Mouse (Mus musculus) lung, postnatal 0 days (tissue): ENCODE measurements at regions not wholly inside any gene's neighbourhood (a gene's known extent, or its start where the extent isn't known, plus 50 kb on each side); places are given as distances from the start of the nearest gene placed in this dataset.

Experiments
- ATAC-seq: fragments of 200-750 bp; cut with Nextera tagmentation; 2 replicates; pipeline ENCODE4 v1.8.0; 2017; ENCODE audit warnings: moderate library complexity
- DNase-seq: peaks from one replicate; pipeline ENCODE4 v3.0.0-alpha.2; 2016; ENCODE audit warnings: low spot score
- H3K27ac ChIP-seq: fragments of 300-500 bp; sonication (generic); 2 replicates; pipeline ENCODE4 v1.5.1; 2014; ENCODE audit warnings: antibody characterized with exemption, mild to moderate bottlenecking, low read length, mixed read lengths
- H3K27me3 ChIP-seq: fragments of 300-500 bp; sonication (generic); replicated peaks from 2 replicates; pipeline ENCODE4 v1.6.1; 2014; ENCODE audit warnings: low read length, mixed read lengths; ENCODE audit not compliant: insufficient read depth
- H3K36me3 ChIP-seq: fragments of 300-500 bp; sonication (generic); 2 replicates; pipeline ENCODE4 v1.6.1; 2014; ENCODE audit warnings: low read length, mixed read lengths; ENCODE audit not compliant: insufficient read depth
- H3K4me1 ChIP-seq: fragments of 300-500 bp; sonication (generic); 2 replicates; pipeline ENCODE4 v1.6.1; 2014; ENCODE audit warnings: antibody characterized with exemption, low read depth, low read length, mixed read lengths; ENCODE audit not compliant: insufficient read depth
- H3K4me2 ChIP-seq: fragments of 300-500 bp; sonication (generic); replicated peaks from 2 replicates; pipeline ENCODE4 v1.6.1; 2014; ENCODE audit warnings: low read depth, mild to moderate bottlenecking, low read length, moderate library complexity, mixed read lengths
- H3K4me3 ChIP-seq: fragments of 300-500 bp; sonication (generic); 2 replicates; pipeline ENCODE4 v1.5.1; 2014; ENCODE audit warnings: low read depth, low read length
- H3K9ac ChIP-seq: fragments of 300-500 bp; sonication (generic); replicated peaks from 2 replicates; pipeline ENCODE4 v1.6.1; 2014; ENCODE audit warnings: low read depth, mild to moderate bottlenecking
- H3K9me3 ChIP-seq: fragments of 300-500 bp; sonication (generic); 2 replicates; pipeline ENCODE4 v1.6.1; 2016; ENCODE audit warnings: low read length, mixed read lengths
- CTCF ChIP-seq: IDR thresholded peaks from 2 replicates; pipeline ENCODE4 v1.5.1; 2016; ENCODE audit warnings: antibody characterized with exemption, mild to moderate bottlenecking
- EP300 ChIP-seq: IDR thresholded peaks from 2 replicates; pipeline ENCODE4 v1.6.1; 2016; ENCODE audit warnings: antibody characterized with exemption, mild to moderate bottlenecking, control low read depth
- WGBS: fragments of 180-500 bp; shearing (Covaris S2); extraction: QIAGEN DNeasy Blood & Tissue Kit; methylation state at CpG from one replicate; pipeline ENCODE4 v1.1.7; 2014; 5-methylcytosine and 5-hydroxymethylcytosine counted together

DNA sequence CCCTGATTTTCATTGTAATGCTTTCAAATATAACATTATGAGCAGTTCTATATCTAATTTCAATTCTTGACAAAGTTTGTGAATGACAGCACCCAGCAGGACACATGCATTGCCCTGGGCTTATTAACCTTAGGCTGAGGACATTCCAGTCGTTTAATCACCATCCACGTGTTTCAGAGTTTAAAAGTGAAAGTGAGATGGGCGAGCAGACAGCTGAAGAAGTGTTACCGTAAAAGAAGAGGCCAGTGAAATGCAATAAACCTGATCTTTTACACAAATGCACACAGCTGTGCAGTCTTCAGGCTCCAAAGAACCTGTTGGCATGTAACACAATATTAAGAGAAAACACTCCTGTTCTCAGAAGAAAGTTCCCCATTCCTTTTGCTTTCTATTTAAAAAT is 89.5 kb upstream of the Sema3d start:
- Histone ChIP-seq H3K9ac (no peak overlapping the region), H3K4me2 (0 out of 2 replicates have a peak overlapping the region, but pooled peaks have one; percentile 17)
- ATAC-seq: no peak

GRCm38 (mm10) chr5:12297331-12297730 is 85.9 kb upstream of the Sema3d start:
- Histone ChIP-seq H3K27ac (no peak overlapping the region), H3K36me3 (no peaks in the 10 kb centered on the region), H3K4me1 (no peaks in the 10 kb centered on the region), H3K4me3 (no peak overlapping the region), H3K27me3 (no peaks in the 10 kb centered on the region), H3K9me3 (no peaks in the 10 kb centered on the region), H3K9ac (no peak overlapping the region), H3K4me2 (no peak overlapping the region)
- TF ChIP-seq CTCF (no peak), EP300 (no peak)
- ATAC-seq (no peak), DNase-seq (no peak)
- 59% methylated on average over 2 of the region's 2 CpGs for WGBS

More for the DNA sequence above, 89.5 kb upstream of the Sema3d start:
- no peak overlapping the region for H3K4me3 ChIP-seq
- no peak overlapping the region for H3K27ac ChIP-seq
- WGBS: 29% methylated on average over 4 of the region's 4 CpGs
- TF ChIP-seq EP300 (no peak), CTCF (no peak)
- H3K9me3 ChIP-seq: no peaks in the 10 kb centered on the region
- no peaks in the 10 kb centered on the region for H3K4me1 ChIP-seq
- no peaks in the 10 kb centered on the region for H3K27me3 ChIP-seq
- no peak for DNase-seq
- no peaks in the 10 kb centered on the region for H3K36me3 ChIP-seq

DNA sequence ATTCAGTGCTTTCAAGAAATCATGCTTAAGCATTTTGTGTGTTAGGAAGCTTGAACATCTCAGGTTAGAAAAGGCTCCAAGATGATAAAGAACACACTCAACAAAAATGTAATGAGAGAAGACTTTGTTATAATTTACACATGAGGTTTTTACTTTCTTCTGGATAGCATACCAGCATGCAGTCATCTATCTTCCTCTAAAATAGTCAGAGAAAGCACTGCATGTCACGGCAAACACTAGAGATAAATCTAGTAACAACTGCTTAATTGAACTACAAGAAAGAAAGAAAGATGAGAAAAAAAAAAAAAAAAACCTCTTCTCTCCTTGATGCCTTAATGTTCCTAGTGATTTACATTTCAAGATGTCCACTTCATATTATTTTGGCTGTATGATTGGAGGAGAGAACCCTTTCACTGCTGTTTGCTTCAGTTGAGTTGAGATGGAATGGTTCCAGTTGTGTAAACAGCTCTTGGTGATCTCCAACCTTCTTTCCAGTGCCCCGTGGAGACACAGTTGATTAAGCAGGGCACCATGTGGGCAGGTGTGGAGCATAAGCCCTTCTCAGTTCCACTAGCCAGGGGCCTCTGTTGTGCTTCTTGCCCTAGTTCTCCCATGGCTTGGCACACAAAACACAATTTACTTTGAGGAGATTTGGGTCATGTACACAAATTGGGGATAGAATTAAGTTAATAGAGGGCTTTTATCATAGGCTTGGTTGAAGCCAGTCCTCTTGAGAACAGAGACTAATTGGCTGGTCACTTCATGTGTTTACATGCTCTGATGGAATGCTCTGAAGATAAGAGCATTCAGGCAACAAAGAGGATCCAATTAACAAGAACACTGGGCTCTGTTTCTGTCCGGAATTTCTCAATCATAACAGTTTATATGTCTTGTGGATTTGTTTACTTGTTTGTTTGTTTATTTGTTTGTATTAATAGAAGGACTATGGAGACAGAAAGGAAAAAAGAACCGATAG is 81.1 kb upstream of the Sema3d start:
- Histone ChIP-seq H3K4me1 (no peaks in the 10 kb centered on the region), H3K9me3 (no peaks in the 10 kb centered on the region), H3K27me3 (no peaks in the 10 kb centered on the region), H3K9ac (no peak overlapping the region), H3K36me3 (no peaks in the 10 kb centered on the region), H3K4me3 (no peak overlapping the region), H3K4me2 (no peak overlapping the region), H3K27ac (no peak overlapping the region)
- ATAC-seq (no peak), DNase-seq (no peak)
- TF ChIP-seq EP300: no peak
- TF ChIP-seq CTCF: no peak
- 25% methylated on average over 4 of the region's 4 CpGs for WGBS

GRCm38 (mm10) chr5:12309408-12309807 is 73.8 kb upstream of the Sema3d start:
- H3K4me2 ChIP-seq: no peak overlapping the region
- no peaks in the 10 kb centered on the region for H3K27me3 ChIP-seq
- H3K4me3 ChIP-seq: no peak overlapping the region
- no peak overlapping the region for H3K9ac ChIP-seq
- no peaks in the 10 kb centered on the region for H3K4me1 ChIP-seq
- H3K36me3 ChIP-seq: no peaks in the 10 kb centered on the region
- H3K27ac ChIP-seq: no peak overlapping the region
- ATAC-seq (no peak), DNase-seq (no peak)
- H3K9me3 ChIP-seq: no peaks in the 10 kb centered on the region
- no peak for TF ChIP-seq EP300
- no peak for TF ChIP-seq CTCF

DNA sequence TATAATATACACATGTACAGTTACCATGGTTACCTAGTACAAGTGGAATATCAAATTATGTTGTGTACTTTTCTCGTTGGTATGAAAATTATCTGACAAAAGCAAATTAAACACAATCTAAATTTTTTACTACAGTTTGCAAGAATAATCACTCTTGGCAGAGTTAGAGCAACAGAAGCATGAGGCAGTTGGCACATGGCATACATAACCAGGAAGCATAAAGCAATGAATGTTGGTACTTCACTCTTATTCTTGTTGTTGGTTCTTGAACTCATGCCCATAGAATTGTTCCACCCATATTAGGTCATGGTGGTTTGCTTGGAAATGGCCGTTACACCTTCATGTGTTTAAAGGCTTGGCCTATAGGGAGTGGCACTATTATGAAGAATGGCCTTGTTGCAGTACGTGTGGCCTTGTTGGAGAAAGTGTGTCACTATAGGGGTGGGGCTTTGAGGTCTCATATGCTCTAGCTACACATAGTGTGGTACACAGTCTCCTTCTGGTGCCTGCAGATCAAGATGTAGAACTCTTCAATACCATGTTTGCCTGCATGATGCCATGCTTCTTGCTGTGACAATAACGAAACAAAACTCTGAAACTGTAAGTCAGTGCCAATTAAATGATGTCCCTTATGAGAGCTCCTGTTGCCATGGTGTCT is 50.4 kb upstream of the Sema3d start:
- Histone ChIP-seq H3K9ac (no peak overlapping the region), H3K27me3 (no peaks in the 10 kb centered on the region), H3K27ac (no peak overlapping the region), H3K4me1 (no peaks in the 10 kb centered on the region), H3K4me2 (no peak overlapping the region), H3K4me3 (no peak overlapping the region), H3K36me3 (no peaks in the 10 kb centered on the region), H3K9me3 (no peaks in the 10 kb centered on the region)
- no peak for DNase-seq
- 72% methylated on average over 4 of the region's 4 CpGs for WGBS
- ATAC-seq: no peak
- TF ChIP-seq CTCF (no peak), EP300 (no peak)
